Mouse (Mus musculus) natural killer cell, adult 2 months (primary cell): ENCODE results near the gene Fancd2.

Experiments
- DNase-seq, 2 experiments: peaks; one replicate each; pipeline ENCODE4 v3.0.0; 2022; ENCODE audit warnings: low spot score in 2 of 2

Fancd2 gene

GRCm38 (mm10) chr6:113609293-113609692, 77.8 kb downstream of the Fancd2 start:
- DNase-seq: no peak

GRCm38 (mm10) chr6:113612258-113612969, 80.9 kb downstream of the Fancd2 start:
- no peak for DNase-seq

GRCm38 (mm10) chr6:113614152-113614551, 82.7 kb downstream of the Fancd2 start:
- DNase-seq: no peak

GRCm38 (mm10) chr6:113614997-113615396, 83.5 kb downstream of the Fancd2 start:
- DNase-seq: no peak

GRCm38 (mm10) chr6:113615489-113615888, 84.0 kb downstream of the Fancd2 start:
- no peak for DNase-seq

- DNase-seq: no peak
Observed at GRCm38 (mm10) chr6:113623386-113623785, 91.9 kb downstream of the Fancd2 start.

- DNase-seq: peak; percentile 78 to 83
Observed at GRCm38 (mm10) chr6:113623941-113624751, 92.7 kb downstream of the Fancd2 start, which contains the start of gene Vhl. Vhl (plus strand) TSS chr6:113623959.

GRCm38 (mm10) chr6:113624989-113625770, 93.7 kb downstream of the Fancd2 start:
- no peak for DNase-seq

GRCm38 (mm10) chr6:113630322-113630721, 98.8 kb downstream of the Fancd2 start:
- no peak for DNase-seq

GRCm38 (mm10) chr6:113632863-113633262, 101.4 kb downstream of the Fancd2 start:
- no peak for DNase-seq

- DNase-seq: peak; percentile 93 to 96
Observed at GRCm38 (mm10) chr6:113638302-113639040, 107.0 kb downstream of the Fancd2 start, which contains the start of gene Irak2. Irak2 (plus strand) TSS chr6:113638467.

- no peak for DNase-seq
Observed at GRCm38 (mm10) chr6:113639201-113639600, 107.7 kb downstream of the Fancd2 start.

- no peak for DNase-seq
Observed at GRCm38 (mm10) chr6:113642605-113643004, 111.1 kb downstream of the Fancd2 start.

- DNase-seq: peak in 1 of 2 experiments; percentile 38
Observed at GRCm38 (mm10) chr6:113643021-113643420, 111.5 kb downstream of the Fancd2 start.

- no peak for DNase-seq
Observed at GRCm38 (mm10) chr6:113643967-113644366, 112.5 kb downstream of the Fancd2 start.

GRCm38 (mm10) chr6:113644808-113645207, 113.3 kb downstream of the Fancd2 start:
- DNase-seq: peak in 1 of 2 experiments; percentile 14
